Mouse (Mus musculus) adrenal gland, adult 2 months (tissue): ENCODE results near the gene Mmp2. TPM values are rescaled to one million over a fixed set of nuclear protein-coding genes. Genes with fewer than 3 reads are reported as not detected.
"Not testable (repeated sequence)": the region's sequence is repeated elsewhere in the genome, so short reads cannot be mapped to it uniquely, and the experiment has no call there.

Source experiments
- DNase-seq: peaks from one replicate; pipeline ENCODE4 v3.0.0; 2021
- long read RNA-seq: library from polyadenylated mRNA; stranded (forward); transcript quantifications from one replicate; pipeline ENCODE4 v2.0.0, GENCODE M21; 2021
- polyA plus RNA-seq: library from polyadenylated mRNA; depleted of rRNA; stranded (reverse); fragments of >200 nt; gene quantifications from 2 replicates; pipeline ENCODE4 v1.2.3, GENCODE M21; 2012; rRNA removed
- total RNA-seq, 2 experiments: library from RNA; stranded (reverse); gene quantifications; 2 replicates each; pipeline ENCODE4 v1.2.3; 2021

The Mmp2 gene
- total RNA-seq (10 to 100 TPM; 21.6 to 38.8 TPM), polyA plus RNA-seq (20.9 and 22.4 TPM in 2 replicates)
- long read RNA-seq, transcript Mmp2-201 (13 exons, 3,078 nt) = major isoform, 13 of 28 reads
- long read RNA-seq, partial matches to known transcripts = 7 of 28 reads
- long read RNA-seq, other reads (novel, unspliced or antisense) = 7 of 28 reads

DNA sequence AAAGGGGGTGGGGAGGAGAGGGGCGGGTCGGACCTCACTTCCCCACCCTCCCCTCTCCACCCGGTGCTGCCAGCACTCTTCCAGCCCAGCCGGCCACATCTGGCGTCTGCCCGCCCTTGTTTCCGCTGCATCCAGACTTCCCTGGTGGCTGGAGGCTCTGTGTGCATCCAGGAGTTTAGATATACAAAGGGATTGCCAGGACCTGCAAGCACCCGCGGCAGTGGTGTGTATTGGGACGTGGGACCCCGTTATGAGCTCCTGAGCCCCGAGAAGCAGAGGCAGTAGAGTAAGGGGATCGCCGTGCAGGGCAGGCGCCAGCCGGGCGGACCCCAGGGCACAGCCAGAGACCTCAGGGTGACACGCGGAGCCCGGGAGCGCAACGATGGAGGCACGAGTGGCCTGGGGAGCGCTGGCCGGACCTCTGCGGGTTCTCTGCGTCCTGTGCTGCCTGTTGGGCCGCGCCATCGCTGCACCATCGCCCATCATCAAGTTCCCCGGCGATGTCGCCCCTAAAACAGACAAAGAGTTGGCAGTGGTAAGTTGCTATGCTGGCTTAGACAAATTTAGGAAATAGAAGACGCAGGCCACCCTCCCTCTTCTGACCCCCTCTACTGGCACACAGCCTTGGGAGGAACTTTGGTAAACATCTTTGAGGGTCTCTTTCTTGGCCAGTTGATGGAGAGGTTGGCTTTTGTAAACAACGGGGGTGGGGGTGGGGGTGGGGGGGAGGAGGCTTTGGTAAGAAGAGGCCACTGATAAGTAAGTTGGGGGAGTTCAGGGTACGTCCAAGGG lies at the start of gene Mmp2:
Gene Mmp2 (plus strand): TSS at position 49 of the 792 bp plus-strand sequence.
- no peak for DNase-seq

DNA sequence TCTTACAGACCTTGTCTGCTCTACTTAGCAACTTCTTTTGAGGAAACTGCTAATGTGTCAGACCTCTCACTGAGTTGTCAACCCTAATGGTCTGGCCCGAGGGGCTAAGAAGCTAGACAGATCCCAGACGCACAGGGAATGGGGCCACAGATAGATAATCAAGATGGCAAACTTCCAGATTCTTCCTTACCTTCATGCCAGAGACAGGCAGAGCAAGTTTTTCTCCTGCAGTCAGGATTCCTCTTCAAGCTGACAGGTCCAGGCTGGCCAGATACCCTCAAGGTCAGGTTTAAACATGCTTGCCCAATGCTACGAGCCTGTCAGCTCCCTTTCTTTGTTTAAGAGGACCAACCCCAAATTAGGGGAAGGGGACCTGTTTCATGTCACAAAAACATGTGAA lies 46.1 kb upstream of the Mmp2 start:
- no peak for DNase-seq

DNA sequence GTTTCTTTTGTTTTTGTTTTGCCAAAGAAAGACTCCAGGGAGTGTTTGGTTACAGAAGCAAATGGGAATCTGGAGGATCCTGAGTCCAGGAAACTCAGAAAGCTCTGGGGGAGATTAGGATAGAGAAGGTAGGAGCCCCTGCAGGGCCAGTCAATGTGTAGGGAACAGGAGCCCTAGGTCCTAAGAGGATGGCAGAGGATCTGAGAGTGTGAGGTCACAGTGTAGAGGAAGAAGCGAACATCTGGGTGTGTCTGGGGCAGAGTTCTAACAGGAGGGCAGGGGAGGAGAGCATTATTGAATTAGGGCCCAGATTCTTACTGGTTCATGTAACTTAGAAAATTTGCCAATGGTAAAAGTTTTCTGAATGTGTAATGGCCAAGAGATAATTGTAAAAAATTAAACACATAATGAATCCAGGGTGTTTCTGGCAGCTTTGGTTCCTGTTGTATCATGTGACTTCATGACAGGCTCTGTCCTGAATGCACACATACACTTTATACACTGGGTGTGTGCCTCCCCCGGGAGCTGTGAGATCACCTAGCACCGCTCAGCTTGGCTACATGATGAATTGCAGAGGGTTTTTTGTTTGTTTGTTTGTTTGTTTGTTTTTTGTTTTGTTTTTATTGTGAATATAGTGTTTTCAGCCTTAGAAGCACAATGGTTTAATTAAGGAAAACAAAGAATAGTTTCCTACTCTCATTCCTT lies 43.0 kb upstream of the Mmp2 start:
- no peak for DNase-seq

DNA sequence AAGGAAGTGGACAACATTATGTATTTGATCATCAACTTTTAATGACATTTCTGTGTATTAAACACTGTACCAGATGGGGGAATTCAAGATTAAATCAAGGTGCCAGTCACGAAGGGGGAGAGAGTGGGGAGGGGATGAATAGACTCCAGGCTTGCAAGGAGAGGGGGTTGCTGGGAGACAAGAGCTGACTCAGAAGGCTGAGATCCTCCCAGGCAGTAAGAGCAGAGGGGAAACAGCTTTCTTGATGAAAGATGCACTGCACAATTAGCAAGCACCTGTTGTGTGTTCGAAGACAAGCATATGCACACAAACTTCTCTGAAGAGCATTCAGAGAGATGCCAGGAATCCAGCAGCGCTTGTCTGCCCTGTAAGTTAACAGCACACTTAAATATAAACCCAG lies 36.3 kb upstream of the Mmp2 start:
- DNase-seq = no peak

GRCm38 (mm10) chr8:92791999-92792398 lies 35.1 kb upstream of the Mmp2 start:
- not testable (repeated sequence) for DNase-seq

- no peak for DNase-seq
Measured at GRCm38 (mm10) chr8:92793852-92794580, 33.1 kb upstream of the Mmp2 start.

GRCm38 (mm10) chr8:92797527-92797931 lies 29.6 kb upstream of the Mmp2 start:
- DNase-seq = no peak

DNA sequence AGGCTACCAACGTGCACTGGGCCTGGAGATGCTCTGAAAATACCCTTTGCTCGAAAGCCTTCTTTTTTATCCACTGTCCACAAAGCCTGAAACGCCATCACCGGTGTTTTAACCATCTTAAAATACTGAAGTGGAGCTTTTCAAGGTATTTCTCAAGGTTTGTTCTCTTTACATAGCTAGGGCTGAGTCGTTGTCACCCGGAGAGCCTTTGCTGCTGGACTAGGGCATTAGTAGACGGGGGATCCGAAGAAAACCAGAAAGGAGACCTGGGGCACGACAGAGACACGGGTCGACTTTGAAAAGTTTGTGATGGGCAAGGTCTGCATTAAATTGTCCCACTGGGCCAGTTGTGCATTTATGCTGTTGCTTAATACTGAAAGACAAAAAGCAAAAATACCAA lies 27.7 kb upstream of the Mmp2 start:
- DNase-seq = no peak

- no peak for DNase-seq
Measured at GRCm38 (mm10) chr8:92801231-92801630, 25.9 kb upstream of the Mmp2 start.

DNA sequence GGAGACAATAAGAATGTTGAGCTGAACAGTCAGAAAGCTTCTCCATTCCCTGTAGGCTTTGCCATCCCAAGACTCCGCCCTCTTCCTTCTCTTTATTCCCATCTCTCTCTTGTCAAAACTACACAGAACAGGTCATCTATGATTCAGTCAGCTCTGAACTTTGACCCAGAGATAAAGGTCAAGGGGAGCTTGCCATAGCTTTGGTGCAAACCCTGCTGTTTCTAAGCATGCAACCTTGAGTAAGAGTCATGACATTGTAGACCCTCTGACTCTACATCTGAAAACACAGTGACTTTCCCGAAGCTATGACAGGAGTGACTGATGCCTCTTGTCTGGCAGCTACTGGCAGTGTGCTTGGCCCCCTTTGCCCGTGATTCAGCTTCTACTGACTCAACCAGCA lies 24.5 kb upstream of the Mmp2 start:
- peak; percentile 71 for DNase-seq

- no peak for DNase-seq
Measured at GRCm38 (mm10) chr8:92812773-92813172, 14.3 kb upstream of the Mmp2 start.

DNA sequence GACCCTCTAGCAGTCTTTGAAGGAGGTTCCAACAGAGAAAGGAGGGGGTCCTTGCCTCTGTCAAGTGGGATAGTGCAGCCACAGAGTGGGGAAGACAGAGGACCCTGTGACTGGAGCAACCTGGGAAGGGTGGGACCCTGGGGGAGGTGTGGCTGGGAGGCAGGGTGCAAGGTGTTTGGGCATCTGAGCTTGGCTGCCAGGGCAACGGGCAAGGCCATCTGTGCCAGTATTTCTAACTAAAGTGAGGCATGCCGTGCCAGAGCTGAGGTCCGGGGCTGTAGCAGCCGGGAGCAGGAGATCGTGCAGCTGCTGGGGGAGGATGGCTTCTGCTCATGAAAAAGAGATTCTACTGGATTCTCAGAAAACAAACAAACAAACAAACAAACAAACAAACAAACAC lies 11.4 kb upstream of the Mmp2 start:
- DNase-seq = no peak

GRCm38 (mm10) chr8:92817928-92818818 lies 8.9 kb upstream of the Mmp2 start:
- peak; percentile 86 for DNase-seq

GRCm38 (mm10) chr8:92821151-92821550 lies 5.9 kb upstream of the Mmp2 start:
- no peak for DNase-seq

DNA sequence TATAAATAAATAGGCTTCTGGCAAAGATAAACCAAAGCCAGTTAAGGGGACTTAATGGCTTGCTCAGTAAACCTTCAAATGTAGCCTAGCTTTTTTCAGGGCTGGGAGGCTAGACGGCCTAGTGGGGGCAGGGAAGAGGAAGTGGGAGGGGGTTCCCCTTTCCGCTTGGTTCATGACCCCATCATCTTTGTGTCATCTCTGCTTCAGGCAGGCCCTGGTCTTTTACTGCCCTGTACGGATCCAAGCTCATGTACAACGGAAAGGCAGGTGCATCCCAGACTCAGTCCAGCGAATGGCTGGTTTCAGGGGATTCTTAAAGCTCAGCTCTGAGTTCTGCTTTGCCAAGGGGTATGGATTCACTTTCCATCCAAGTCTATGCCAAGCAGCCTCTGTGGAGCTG lies 4.7 kb upstream of the Mmp2 start:
- no peak for DNase-seq

DNA sequence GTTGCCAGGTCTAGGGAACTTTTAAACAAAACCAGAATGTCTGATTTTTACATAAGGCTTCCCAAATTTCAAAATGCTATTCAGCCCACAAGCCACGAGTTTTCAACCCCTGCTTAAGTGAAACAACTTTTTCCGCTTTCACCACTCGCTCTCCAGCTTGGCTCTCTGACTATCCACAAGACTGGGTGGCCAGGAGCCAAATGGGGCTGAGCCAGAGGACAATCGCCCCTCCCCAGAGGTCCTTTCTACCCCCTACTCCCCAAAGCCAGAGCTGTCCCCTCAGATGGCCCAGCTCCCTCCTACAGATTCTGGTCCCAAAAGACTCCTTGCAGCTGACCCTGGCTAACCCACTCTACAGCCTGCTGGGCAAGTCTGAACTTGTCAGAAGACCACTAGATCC lies 1.1 kb upstream of the Mmp2 start:
- no peak for DNase-seq

- no peak for DNase-seq
Measured at GRCm38 (mm10) chr8:92828251-92828743, 1.2 kb downstream of the Mmp2 start.

GRCm38 (mm10) chr8:92834065-92834731 lies 7.1 kb downstream of the Mmp2 start:
- DNase-seq = no peak

GRCm38 (mm10) chr8:92834786-92835500 lies 7.9 kb downstream of the Mmp2 start:
- DNase-seq = peak; percentile 47

GRCm38 (mm10) chr8:92835901-92836300 lies 8.8 kb downstream of the Mmp2 start:
- DNase-seq = no peak
